ENCODE assay signal across 8 mouse cellular contexts in the genomic region with DNA sequence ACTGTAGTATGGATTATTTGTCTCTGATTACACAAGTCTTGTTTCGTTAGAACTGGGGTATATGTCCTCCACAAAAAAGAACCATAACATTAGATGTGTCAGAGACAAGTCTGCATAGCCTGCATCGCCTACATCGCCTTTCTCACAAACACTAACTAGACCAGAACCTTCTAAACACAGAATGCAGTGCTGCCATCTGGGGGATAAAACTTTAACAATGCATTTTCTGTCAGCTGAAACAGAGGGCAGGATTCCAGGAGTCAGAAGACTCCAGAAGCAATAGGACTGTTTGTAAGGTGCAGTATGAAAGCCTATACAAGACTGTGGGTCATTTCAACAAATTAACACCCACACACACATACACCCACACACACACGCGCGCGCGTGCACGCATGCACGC.
DNase-seq lines count a peak whose midpoint lies in the region; ATAC-seq and TF ChIP-seq lines count a peak whose summit lies in the region.
"Had no signal": no experiment of that assay in that cellular context is flagged by ENCODE, and none has a peak within 500 bp of the region (broad histone marks: within the 10 kb centered on the region; RNA-seq: fewer than 3 reads in every experiment).

No protein-coding gene starts in this region.

- H3K9me3 ChIP-seq in neural tube, embryonic 11.5 days (ENCODE audit: control insufficient read depth, low read length): no peaks in the 10 kb centered on the region
- H3K9me3 ChIP-seq: embryonic facial prominence, embryonic 12.5 days had no signal

- no peak overlapping the region for H3K27ac ChIP-seq in neural tube, embryonic 11.5 days (ENCODE audit: low read depth, low read length)
- H3K27ac ChIP-seq in cerebellum, adult 2 months (ENCODE audit: insufficient read depth, low read length): no peak overlapping the region
- H3K27ac ChIP-seq: embryonic facial prominence, embryonic 12.5 days had no signal

- H3K9ac ChIP-seq in neural tube, embryonic 11.5 days (ENCODE audit: low read length): no peak overlapping the region
- H3K9ac ChIP-seq: embryonic facial prominence, embryonic 12.5 days had no signal

- H3K4me3 ChIP-seq in neural tube, embryonic 11.5 days (ENCODE audit: low read depth, low read length): no peak overlapping the region
- H3K4me3 ChIP-seq in cerebellum, adult 2 months (replicated peaks; ENCODE audit: insufficient read depth, low read depth, low read length): no peak overlapping the region
- H3K4me3 ChIP-seq: embryonic facial prominence, embryonic 12.5 days had no signal

- 86% methylated on average over 10 of the region's 10 CpGs for whole genome bisulfite sequencing in neural tube, embryonic 11.5 days
- WGBS in cerebellum, adult 2 months: 79% methylated on average over 10 of the region's 10 CpGs

- TF ChIP-seq POLR2A in cerebellum, adult 2 months (IDR thresholded peaks at IDR 0.05; ENCODE audit: borderline replicate concordance, insufficient read depth, low read length): no peak

- 0 out of 2 replicates have a peak, but pooled peaks have one; percentile 14 for ATAC-seq in neural tube, embryonic 11.5 days (ENCODE audit: insufficient read depth, low FRiP score, low TSS enrichment)

- no peak for DNase-seq in neural tube, embryonic 11.5 days (ENCODE audit: low spot score)
- DNase-seq in neural tube, embryonic 10.5 days (ENCODE audit: extremely low spot score, low spot score): no peak
- peak; percentile 57 to 78 for DNase-seq in cerebellum, adult 2 months
- peak; percentile 31 to 46 for DNase-seq in frontal cortex, postnatal 14 days (ENCODE audit: low spot score in 2 of 2)
- peak; percentile 34 to 76 for DNase-seq in left cerebral cortex, postnatal 10 days (ENCODE audit: extremely low spot score in 1 of 2, low spot score in 2 of 2)
- peak; percentile 32 for DNase-seq in right cerebral cortex, postnatal 4 days
- no peak for DNase-seq in thymus, adult 18-20 months

- TF ChIP-seq CTCF in cerebellum, adult 2 months (IDR thresholded peaks at IDR 0.05; ENCODE audit: borderline replicate concordance, insufficient read depth, low read depth, low read length): peak; percentile 38; the same call in 1 of the 2 replicates

- no peaks in the 10 kb centered on the region for H3K27me3 ChIP-seq in neural tube, embryonic 11.5 days (ENCODE audit: control insufficient read depth, insufficient read depth, low read length)
- no peaks in the 10 kb centered on the region for H3K27me3 ChIP-seq in cerebellum, adult 2 months (ENCODE audit: control insufficient read depth, insufficient read depth, low read length)
- H3K27me3 ChIP-seq: embryonic facial prominence, embryonic 12.5 days had no signal

- H3K4me1 ChIP-seq in neural tube, embryonic 11.5 days (ENCODE audit: control insufficient read depth, insufficient read depth, low read length): no peaks in the 10 kb centered on the region
- H3K4me1 ChIP-seq in cerebellum, adult 2 months (ENCODE audit: control insufficient read depth, insufficient read depth, low read length): peaks cover 5% of the 10 kb centered on the region; the same call in 1 of the 2 replicates
- H3K4me1 ChIP-seq: embryonic facial prominence, embryonic 12.5 days had no signal

- no peak overlapping the region for H3K4me2 ChIP-seq in neural tube, embryonic 11.5 days (ENCODE audit: low read depth)
- H3K4me2 ChIP-seq: embryonic facial prominence, embryonic 12.5 days had no signal

- H3K36me3 ChIP-seq in neural tube, embryonic 11.5 days (ENCODE audit: control insufficient read depth, insufficient read depth, low read length): no peaks in the 10 kb centered on the region
- H3K36me3 ChIP-seq: embryonic facial prominence, embryonic 12.5 days had no signal

- intact Hi-C loops in left cerebral cortex, postnatal 10 days (cut with DNase I): loop anchor here (10.0 kb wide), 1 partner anchor 761 kb away; no protein-coding TSS in a partner anchor

Comparison
In these comparisons a context has a peak if more than half of its experiments do, and no peak if none do; other contexts are left out.
1. DNase-seq: peak in cerebellum, adult 2 months (2 of 2), frontal cortex, postnatal 14 days (2 of 2), left cerebral cortex, postnatal 10 days (2 of 2) and right cerebral cortex, postnatal 4 days (single experiment); none in neural tube, embryonic 11.5 days (single experiment), neural tube, embryonic 10.5 days (single experiment) and thymus, adult 18-20 months (0 of 2).